Mouse (Mus musculus) midbrain, embryonic 11.5 days (tissue): ENCODE results near the gene 2010300C02Rik. TPM values are rescaled to one million over a fixed set of nuclear protein-coding genes. Genes with fewer than 3 reads are reported as not detected.
"Not testable (repeated sequence)": the region's sequence is repeated elsewhere in the genome, so short reads cannot be mapped to it uniquely, and the experiment has no call there.

Experiments
- ATAC-seq: fragments of 200-750 bp; cut with Nextera tagmentation; 2 replicates; pipeline ENCODE4 v1.8.0; 2017; ENCODE audit warnings: moderate TSS enrichment, moderate library complexity; ENCODE audit not compliant: low FRiP score
- DNase-seq: peaks from one replicate; pipeline ENCODE4 v3.0.0; 2015; ENCODE audit warnings: low spot score; ENCODE audit errors: missing footprints
- H3K27ac ChIP-seq: fragments of 300-500 bp; sonication (generic); 2 replicates; pipeline ENCODE4 v1.5.1; 2014; ENCODE audit warnings: low read depth, low read length
- H3K27me3 ChIP-seq: fragments of 300-500 bp; sonication (generic); 2 replicates; pipeline ENCODE4 v1.6.1; 2014; ENCODE audit warnings: mild to moderate bottlenecking, low read length, moderate library complexity, mixed read lengths; ENCODE audit not compliant: control insufficient read depth, insufficient read depth
- H3K36me3 ChIP-seq: fragments of 300-500 bp; sonication (generic); 2 replicates; pipeline ENCODE4 v1.6.1; 2014; ENCODE audit warnings: mild to moderate bottlenecking, low read length, moderate library complexity, mixed read lengths; ENCODE audit not compliant: control insufficient read depth, insufficient read depth
- H3K4me1 ChIP-seq: fragments of 300-500 bp; sonication (generic); 2 replicates; pipeline ENCODE4 v1.6.1; 2014; ENCODE audit warnings: low read length; ENCODE audit not compliant: control insufficient read depth, insufficient read depth
- H3K4me2 ChIP-seq: fragments of 300-500 bp; sonication (generic); 2 replicates; pipeline ENCODE4 v1.6.1; 2014; ENCODE audit warnings: mild to moderate bottlenecking, moderate library complexity
- H3K4me3 ChIP-seq: fragments of 300-500 bp; sonication (generic); 2 replicates; pipeline ENCODE4 v1.5.1; 2014; ENCODE audit warnings: low read depth, low read length
- H3K9ac ChIP-seq: fragments of 300-500 bp; sonication (generic); 2 replicates; pipeline ENCODE4 v1.6.1; 2014; ENCODE audit warnings: low read length
- H3K9me3 ChIP-seq: fragments of 300-500 bp; sonication (generic); 2 replicates; pipeline ENCODE4 v1.6.1; 2016; ENCODE audit warnings: low read length; ENCODE audit not compliant: control insufficient read depth
- WGBS: fragments of 180-500 bp; shearing (Covaris S2); extraction: QIAGEN DNeasy Blood & Tissue Kit; methylation state at CpG from one replicate; pipeline ENCODE4 v1.1.7; 2014; 5-methylcytosine and 5-hydroxymethylcytosine counted together
- polyA plus RNA-seq: library from polyadenylated mRNA; unstranded; fragments of >200 nt; fragmentation: Nextera tagmentation; extraction: Ambion mirVana; gene quantifications from 2 replicates; pipeline ENCODE4 v1.2.1, GENCODE M21; 2014

Gene 2010300C02Rik
- polyA plus RNA-seq, 1 experiment from 2014 or later = 0.61 TPM

- DNase-seq (no peak), ATAC-seq (no peak)
- no peak overlapping the region for H3K27ac ChIP-seq
- H3K36me3 ChIP-seq = no peaks in the 10 kb centered on the region
- H3K4me1 ChIP-seq = no peaks in the 10 kb centered on the region
- H3K4me2 ChIP-seq = no peak overlapping the region
- no peaks in the 10 kb centered on the region for H3K27me3 ChIP-seq
- no peaks in the 10 kb centered on the region for H3K9me3 ChIP-seq
- no peak overlapping the region for H3K9ac ChIP-seq
- WGBS = 78% methylated on average over 5 of the region's 5 CpGs
- H3K4me3 ChIP-seq = no peak overlapping the region
Measured at GRCm38 (mm10) chr1:37598986-37599385, 120.9 kb downstream of the 2010300C02Rik start.

GRCm38 (mm10) chr1:37594812-37595211, 125.1 kb downstream of the 2010300C02Rik start:
- not testable (repeated sequence) for H3K4me1 ChIP-seq, H3K9ac ChIP-seq, H3K36me3 ChIP-seq, H3K27ac ChIP-seq, DNase-seq, H3K4me3 ChIP-seq, H3K9me3 ChIP-seq, ATAC-seq, H3K4me2 ChIP-seq, H3K27me3 ChIP-seq
- WGBS = 91% methylated on average over 3 of the region's 3 CpGs

- H3K27me3 ChIP-seq = no peaks in the 10 kb centered on the region
- ATAC-seq (no peak), DNase-seq (no peak)
- no peak overlapping the region for H3K4me2 ChIP-seq
- H3K9me3 ChIP-seq = no peaks in the 10 kb centered on the region
- H3K36me3 ChIP-seq = no peaks in the 10 kb centered on the region
- no peaks in the 10 kb centered on the region for H3K4me1 ChIP-seq
- no peak overlapping the region for H3K4me3 ChIP-seq
- WGBS = 91% methylated on average over 13 of the region's 13 CpGs
- no peak overlapping the region for H3K9ac ChIP-seq
- no peak overlapping the region for H3K27ac ChIP-seq
Measured at GRCm38 (mm10) chr1:37585809-37586480, 133.9 kb downstream of the 2010300C02Rik start.

GRCm38 (mm10) chr1:37583795-37584464, 136.0 kb downstream of the 2010300C02Rik start:
- Histone ChIP-seq H3K4me2 (no peak overlapping the region), H3K4me1 (no peaks in the 10 kb centered on the region), H3K4me3 (no peak overlapping the region), H3K27ac (no peak overlapping the region), H3K27me3 (no peaks in the 10 kb centered on the region), H3K36me3 (no peaks in the 10 kb centered on the region), H3K9ac (no peak overlapping the region), H3K9me3 (no peaks in the 10 kb centered on the region)
- no peak for DNase-seq
- 79% methylated on average over 9 of the region's 9 CpGs for WGBS
- ATAC-seq = no peak

GRCm38 (mm10) chr1:37583167-37583566, 136.7 kb downstream of the 2010300C02Rik start:
- WGBS = 90% methylated on average over 8 of the region's 8 CpGs
- DNase-seq (no peak), ATAC-seq (no peak)
- no peaks in the 10 kb centered on the region for H3K4me1 ChIP-seq
- no peak overlapping the region for H3K4me2 ChIP-seq
- H3K9ac ChIP-seq = no peak overlapping the region
- H3K27ac ChIP-seq = no peak overlapping the region
- H3K9me3 ChIP-seq = no peaks in the 10 kb centered on the region
- no peaks in the 10 kb centered on the region for H3K36me3 ChIP-seq
- H3K27me3 ChIP-seq = no peaks in the 10 kb centered on the region
- no peak overlapping the region for H3K4me3 ChIP-seq

- H3K4me3 ChIP-seq = no peak overlapping the region
- H3K9me3 ChIP-seq = no peaks in the 10 kb centered on the region
- no peaks in the 10 kb centered on the region for H3K4me1 ChIP-seq
- ATAC-seq (no peak), DNase-seq (no peak)
- H3K4me2 ChIP-seq = no peak overlapping the region
- H3K36me3 ChIP-seq = no peaks in the 10 kb centered on the region
- 90% methylated on average over 13 of the region's 13 CpGs for WGBS
- no peak overlapping the region for H3K27ac ChIP-seq
- no peaks in the 10 kb centered on the region for H3K27me3 ChIP-seq
- H3K9ac ChIP-seq = no peak overlapping the region
Measured at GRCm38 (mm10) chr1:37579686-37580085, 140.2 kb downstream of the 2010300C02Rik start.

GRCm38 (mm10) chr1:37572528-37573272, 147.2 kb downstream of the 2010300C02Rik start:
- no peak for DNase-seq
- Histone ChIP-seq H3K36me3 (no peaks in the 10 kb centered on the region), H3K27ac (no peak overlapping the region), H3K9me3 (no peaks in the 10 kb centered on the region), H3K4me1 (no peaks in the 10 kb centered on the region), H3K27me3 (no peaks in the 10 kb centered on the region), H3K9ac (no peak overlapping the region), H3K4me3 (no peak overlapping the region), H3K4me2 (no peak overlapping the region)
- ATAC-seq = no peak
- WGBS = 87% methylated on average over 10 of the region's 10 CpGs

GRCm38 (mm10) chr1:37568379-37568778, 151.5 kb downstream of the 2010300C02Rik start:
- WGBS = 91% methylated on average over 1 of the region's 1 CpGs
- DNase-seq (no peak), ATAC-seq (no peak)
- H3K36me3 ChIP-seq = no peaks in the 10 kb centered on the region
- H3K27me3 ChIP-seq = no peaks in the 10 kb centered on the region
- no peak overlapping the region for H3K27ac ChIP-seq
- H3K9me3 ChIP-seq = no peaks in the 10 kb centered on the region
- no peak overlapping the region for H3K4me3 ChIP-seq
- no peaks in the 10 kb centered on the region for H3K4me1 ChIP-seq
- H3K4me2 ChIP-seq = no peak overlapping the region
- H3K9ac ChIP-seq = no peak overlapping the region

GRCm38 (mm10) chr1:37566754-37567153, 153.1 kb downstream of the 2010300C02Rik start:
- 87% methylated on average over 4 of the region's 4 CpGs for WGBS
- H3K4me1 ChIP-seq = no peaks in the 10 kb centered on the region
- no peaks in the 10 kb centered on the region for H3K36me3 ChIP-seq
- H3K27me3 ChIP-seq = no peaks in the 10 kb centered on the region
- no peak overlapping the region for H3K4me3 ChIP-seq
- H3K27ac ChIP-seq = no peak overlapping the region
- H3K4me2 ChIP-seq = no peak overlapping the region
- ATAC-seq (no peak), DNase-seq (no peak)
- H3K9me3 ChIP-seq = no peaks in the 10 kb centered on the region
- no peak overlapping the region for H3K9ac ChIP-seq
